Mouse (Mus musculus): ENCODE measurements at regions not wholly inside any gene's neighbourhood (a gene's known extent, or its start where the extent isn't known, plus 50 kb on each side); places are given as distances from the start of the nearest gene placed in this dataset.

DNA sequence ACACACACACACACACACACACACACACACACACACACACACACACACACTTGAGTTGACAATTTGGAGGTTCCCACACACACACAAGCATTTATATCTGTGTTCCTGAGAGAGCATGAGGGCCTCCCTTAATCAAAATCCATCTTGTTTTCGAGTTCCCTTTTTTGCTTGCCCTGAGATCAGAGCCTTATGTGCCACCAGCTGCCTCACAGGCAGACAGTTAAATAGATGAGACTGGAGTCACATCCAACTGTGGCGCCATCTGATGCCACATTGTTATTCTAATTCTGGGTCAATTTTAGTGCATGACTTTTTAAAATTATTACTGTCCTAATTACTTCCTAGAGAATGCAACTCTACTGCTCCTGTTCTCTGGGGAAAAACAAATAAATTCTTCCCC lies 91.2 kb upstream of the Syndig1 start:
- peak; percentile 44 for DNase-seq

- DNase-seq, result peak; percentile 60
These were observed 89.1 kb upstream of the Syndig1 start for GRCm38 (mm10) chr2:149739886-149740285.

DNA sequence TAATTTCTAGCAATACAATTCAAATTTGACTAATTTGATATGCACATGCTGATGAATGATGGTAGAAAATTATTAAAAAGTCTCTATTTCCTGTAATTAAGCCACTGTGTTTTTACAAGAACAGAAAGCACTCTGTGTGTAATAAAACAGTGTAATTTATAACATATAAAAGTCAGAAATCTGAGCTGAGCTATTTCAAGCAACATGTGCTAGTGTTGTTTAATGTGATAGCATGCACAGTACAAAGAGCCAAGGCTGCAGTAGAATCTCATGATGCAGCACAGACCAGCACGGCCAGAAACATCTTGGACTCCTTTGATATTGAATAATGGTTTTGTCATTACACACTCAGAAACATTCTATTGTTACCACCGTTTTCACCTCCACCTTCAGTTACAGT lies 86.3 kb upstream of the Syndig1 start:
- no peak for DNase-seq

DNA sequence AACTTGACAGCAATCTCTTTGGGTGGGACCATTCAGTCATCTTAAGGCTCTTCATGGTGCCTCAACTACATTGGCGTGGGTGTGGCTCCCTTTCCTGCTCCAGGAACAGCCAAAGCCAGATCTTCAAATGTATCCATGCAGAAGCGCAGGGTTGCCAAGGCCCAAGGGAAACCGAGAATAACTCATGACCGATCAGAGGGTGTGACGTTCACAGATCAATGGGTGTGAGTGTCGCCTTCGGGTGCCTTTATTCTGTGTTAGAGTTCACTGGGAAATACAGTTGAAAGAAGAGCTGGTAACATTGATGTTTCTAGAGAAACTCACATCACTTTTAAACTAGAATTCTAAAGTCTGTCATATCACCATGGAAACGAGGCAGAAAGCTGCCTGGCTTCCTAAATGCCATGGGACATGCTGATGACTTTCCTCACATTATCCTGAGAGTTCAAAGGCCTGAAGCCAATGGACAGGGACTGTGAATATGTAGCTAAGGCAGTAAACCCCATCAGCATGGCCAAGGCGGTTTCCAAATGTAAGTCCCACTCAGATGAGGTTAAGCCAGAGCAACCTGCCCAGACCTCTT lies 80.7 kb upstream of the Syndig1 start:
- no peak for DNase-seq

- no peak for DNase-seq
These were observed 69.9 kb upstream of the Syndig1 start for GRCm38 (mm10) chr2:149759151-149759550.

DNA sequence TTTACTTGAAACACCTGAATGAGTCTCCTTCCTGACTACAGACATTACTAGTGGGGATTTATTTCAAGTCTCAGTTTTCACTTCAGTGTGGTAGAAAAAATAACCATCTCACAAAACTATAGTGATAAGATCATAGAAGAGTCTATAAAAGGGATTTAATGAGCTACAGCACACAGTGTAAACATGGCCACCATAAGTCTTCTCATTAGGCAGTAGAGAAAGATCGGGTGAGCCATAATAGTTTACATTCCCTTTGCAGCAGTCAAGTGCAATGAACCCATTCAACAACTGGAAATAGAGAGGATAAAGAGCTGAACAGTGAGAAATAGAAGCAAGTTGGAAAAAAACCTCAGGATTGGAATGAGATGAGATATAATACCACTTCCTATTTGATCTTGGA lies 65.1 kb upstream of the Syndig1 start:
- no peak for DNase-seq

- DNase-seq, result no peak
These were observed 61.0 kb upstream of the Syndig1 start for GRCm38 (mm10) chr2:149768027-149768426.

DNA sequence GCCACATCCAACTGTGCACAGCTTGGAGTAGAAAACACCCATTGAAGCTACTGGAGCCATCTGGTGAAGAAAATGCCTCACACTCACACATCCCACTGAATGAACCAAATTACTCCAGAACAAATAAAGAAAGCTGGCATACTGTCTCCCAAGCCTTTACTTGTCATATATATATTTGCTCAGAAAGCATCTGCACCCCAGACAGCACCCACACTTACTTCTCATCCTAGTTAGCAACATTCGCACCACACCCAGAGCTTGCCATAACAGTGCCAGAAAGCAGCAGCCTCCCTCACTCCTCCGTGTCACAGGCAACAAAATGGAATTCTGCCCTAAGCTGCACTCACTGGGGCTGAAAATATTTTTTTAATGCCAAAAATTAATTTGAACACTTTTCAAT lies 60.5 kb upstream of the Syndig1 start:
- no peak for DNase-seq

GRCm38 (mm10) chr2:149777316-149777715 lies 51.7 kb upstream of the Syndig1 start:
- DNase-seq, result no peak
